Mouse (Mus musculus) cortical plate, adult 2 months (tissue): ENCODE results near the gene Adamtsl4.

Source experiments
- CTCF ChIP-seq: fragments of 200-500 bp; IDR thresholded peaks from 2 replicates; pipeline ENCODE4 v1.5.1; 2011; ENCODE audit warnings: mild to moderate bottlenecking, control low read depth, low read length; ENCODE audit not compliant: insufficient read depth; ENCODE audit errors: extremely low read depth
- POLR2A ChIP-seq: fragments of 200-500 bp; IDR thresholded peaks from 2 replicates; pipeline ENCODE4 v1.6.1; 2011; ENCODE audit warnings: mild to moderate bottlenecking, low read length, control low read depth; ENCODE audit not compliant: insufficient read depth; ENCODE audit errors: extremely low read depth

- TF ChIP-seq CTCF (no peak), POLR2A (no peak)
Measured at GRCm38 (mm10) chr3:95663486-95663885, 24.2 kb downstream of the Adamtsl4 start.
